Mouse (Mus musculus) 416B (cell line): Measurements from ENCODE around the gene Slitrk1.

ENCODE experiments used
- DNase-seq: peaks from one replicate; pipeline ENCODE4 v3.0.0; 2011; ENCODE audit warnings: low read depth

Gene Slitrk1

DNA sequence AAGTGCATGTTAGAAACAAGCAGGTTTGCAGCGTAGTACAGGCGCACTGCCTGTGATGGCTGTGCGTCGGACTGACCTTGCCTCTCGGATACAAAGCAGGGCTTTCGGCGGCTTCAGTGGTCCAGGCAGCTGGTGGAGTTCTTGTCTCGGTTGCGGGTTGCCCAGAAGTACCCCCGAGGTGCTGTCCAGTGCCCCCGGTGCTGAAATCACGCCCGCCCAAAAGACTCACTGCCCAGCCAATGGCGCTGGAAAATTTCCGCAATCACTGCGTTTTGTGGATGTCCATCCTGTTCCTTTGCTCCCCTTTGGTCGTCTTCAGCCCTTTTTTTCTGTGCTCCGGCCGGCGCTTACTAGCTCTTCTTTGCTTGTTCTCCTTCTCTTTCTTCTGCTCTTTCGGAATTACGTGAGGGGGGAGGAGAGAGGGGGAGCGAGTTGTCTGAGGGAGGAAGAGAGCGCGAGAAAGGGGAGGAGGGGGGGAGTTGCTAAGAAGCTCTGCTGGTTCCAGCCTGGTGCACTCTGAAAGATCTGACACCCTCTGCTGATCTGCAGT lies at the start of gene Slitrk1:
Gene Slitrk1, minus strand, starts transcription at position 445 of the 550 bp plus-strand sequence.
- no peak for DNase-seq

DNA sequence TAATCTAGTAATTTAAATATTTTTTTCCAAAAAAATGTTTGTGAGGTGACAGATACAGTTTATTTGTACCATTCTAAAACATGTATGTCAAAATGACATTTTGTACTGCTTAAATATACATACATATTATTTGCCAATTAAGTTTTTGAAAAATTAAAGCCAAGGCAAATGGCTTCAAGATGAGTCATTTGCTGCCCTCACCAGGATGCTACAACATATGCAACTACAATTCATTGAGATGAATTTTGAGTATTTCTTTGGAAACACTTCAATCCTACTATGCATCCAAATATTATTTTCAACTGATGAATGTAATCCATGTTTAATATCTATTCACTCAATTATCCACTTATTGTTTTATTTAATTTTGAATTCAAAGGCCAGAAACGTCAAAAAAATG lies 21.8 kb upstream of the Slitrk1 start:
- peak; percentile 25 for DNase-seq

- DNase-seq: no peak
Measured at GRCm38 (mm10) chr14:108914336-108914735, 378 bp upstream of the Slitrk1 start.

- no peak for DNase-seq
Measured at GRCm38 (mm10) chr14:108912876-108913490, 975 bp downstream of the Slitrk1 start.

GRCm38 (mm10) chr14:108912021-108912875 lies 1.7 kb downstream of the Slitrk1 start:
- no peak for DNase-seq

DNA sequence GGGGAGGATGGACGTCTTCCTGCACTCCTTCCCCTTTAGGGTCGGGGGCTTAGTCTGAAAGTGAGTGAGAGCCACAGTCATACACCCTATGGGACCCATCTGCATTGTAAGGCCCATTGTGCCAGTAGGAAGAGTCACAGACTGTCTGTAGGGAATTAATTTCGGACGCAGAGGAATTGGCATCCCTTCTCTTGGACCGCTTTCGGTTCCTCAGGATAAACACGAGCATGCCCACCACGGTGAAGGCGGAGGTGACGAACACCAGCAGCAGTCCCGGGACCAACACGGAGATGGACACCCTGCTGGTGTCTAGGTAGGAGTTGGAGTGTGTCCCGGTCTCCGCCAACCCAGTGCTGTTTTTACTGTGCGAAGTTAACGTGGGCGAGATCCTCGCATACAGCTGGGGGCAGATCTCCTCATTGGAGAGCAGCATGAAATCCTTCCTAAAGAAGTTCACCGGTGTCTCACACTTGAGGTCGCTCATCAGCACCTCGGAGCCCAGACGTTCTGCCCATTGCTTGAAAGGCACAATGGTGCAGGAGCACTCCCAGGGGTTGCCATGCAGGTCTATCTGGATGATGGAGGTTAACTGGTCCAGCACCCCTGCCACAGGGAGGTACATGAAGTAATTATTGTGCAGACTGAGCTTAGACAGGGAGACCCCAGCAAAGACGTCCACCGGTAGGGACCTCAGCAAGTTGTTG lies 2.7 kb downstream of the Slitrk1 start:
- DNase-seq: no peak

DNA sequence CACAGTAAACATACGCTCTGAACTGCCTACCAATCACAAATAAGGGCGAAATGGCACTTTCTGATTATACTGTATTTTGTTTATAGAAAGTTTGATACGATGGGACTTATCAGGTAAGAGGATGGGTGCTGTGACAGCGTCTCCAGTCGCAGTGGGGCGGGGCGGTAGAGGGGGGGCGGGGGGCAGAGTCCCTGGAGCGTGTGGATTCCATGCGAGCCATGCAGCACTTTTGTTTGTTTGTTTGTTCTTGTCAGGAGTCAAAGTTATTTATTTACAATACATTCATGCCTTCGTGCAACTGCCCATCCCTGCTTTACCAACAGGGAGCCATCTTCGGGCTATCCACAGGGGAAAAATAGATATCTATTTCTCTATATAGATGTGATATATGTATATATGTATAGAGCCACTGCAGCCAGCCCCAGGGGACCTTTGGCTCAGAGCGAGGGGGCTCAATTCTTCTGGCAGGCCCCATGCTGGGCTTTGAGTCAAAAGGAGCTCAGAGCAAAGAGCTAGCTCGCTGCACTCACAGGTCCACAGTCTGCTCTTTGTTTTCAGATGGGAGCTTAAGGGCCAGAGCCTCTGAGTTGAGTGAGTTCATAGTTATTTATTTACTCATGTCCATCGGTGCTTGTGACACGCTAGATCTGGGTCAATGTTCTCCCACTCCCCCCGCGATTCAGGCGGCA lies 3.4 kb downstream of the Slitrk1 start:
- no peak for DNase-seq

GRCm38 (mm10) chr14:108909336-108909953 lies 4.5 kb downstream of the Slitrk1 start:
- no peak for DNase-seq

DNA sequence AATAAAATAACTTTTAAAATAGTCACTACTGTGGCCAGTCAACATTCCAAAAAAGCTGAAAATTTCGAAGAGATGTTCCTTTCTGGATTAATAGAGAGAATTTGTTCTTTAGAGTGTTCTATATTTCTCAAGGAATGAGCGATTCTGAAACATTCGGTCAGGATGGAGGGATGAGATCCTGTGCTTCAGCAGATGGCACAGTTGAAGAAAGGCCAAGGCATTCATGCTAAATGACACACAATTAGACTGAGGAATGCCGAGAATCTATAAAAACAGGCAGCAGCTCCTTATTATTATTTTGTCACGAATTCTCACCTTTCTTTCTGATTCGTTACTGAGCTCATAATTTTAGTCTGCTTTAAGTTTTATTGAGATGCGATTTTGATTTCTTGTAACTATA lies 15.4 kb downstream of the Slitrk1 start:
- no peak for DNase-seq

- no peak for DNase-seq
Measured at GRCm38 (mm10) chr14:108895456-108895855, 18.5 kb downstream of the Slitrk1 start.

DNA sequence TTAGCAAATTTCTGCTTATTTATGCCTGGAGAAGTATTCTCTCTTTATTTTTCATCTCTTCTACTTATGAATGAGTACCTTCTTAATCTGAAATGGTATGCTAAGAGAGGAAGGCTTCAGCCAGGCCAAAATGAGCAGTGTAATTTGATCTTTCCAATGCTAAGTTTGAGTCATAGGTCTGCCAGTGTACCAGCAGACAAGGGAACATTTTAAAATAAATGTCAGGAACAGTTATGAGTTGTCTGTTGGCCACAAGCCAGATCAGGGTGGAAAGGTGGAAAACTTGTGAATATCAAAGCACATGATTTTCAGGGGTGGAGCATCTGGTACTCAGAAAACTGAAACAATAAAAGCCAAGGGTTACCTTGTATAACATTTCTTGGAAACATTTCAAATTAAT lies 46.1 kb downstream of the Slitrk1 start:
- peak; percentile 66 for DNase-seq

- no peak for DNase-seq
Measured at GRCm38 (mm10) chr14:108864631-108865030, 49.3 kb downstream of the Slitrk1 start.

- DNase-seq: no peak
Measured at GRCm38 (mm10) chr14:108859310-108859709, 54.6 kb downstream of the Slitrk1 start.
